Mouse (Mus musculus): ENCODE measurements around the gene C130074G19Rik. TPM values are rescaled to one million over a fixed set of nuclear protein-coding genes. Genes with fewer than 3 reads are reported as not detected.
A peak's percentile ranks its signal among the peaks of the same experiment; 100 is the strongest.

C130074G19Rik gene
- 0.85 and 1.2 TPM in 2 replicates for polyA plus RNA-seq (2015; fragmentation: Nextera tagmentation; extraction: Ambion mirVana)

- ATAC-seq, result peak; percentile 79
These were observed at the start of gene C130074G19Rik for GRCm38 (mm10) chr1:184882281-184883268. TSS of gene C130074G19Rik (minus strand) at chr1:184883218.

GRCm38 (mm10) chr1:184931097-184931496 lies 48.1 kb upstream of the C130074G19Rik start:
- ATAC-seq, result no peak
- Histone ChIP-seq H3K9ac (replicated peaks) (no peak overlapping the region), H3K9me3 (no peaks in the 10 kb centered on the region)

More at GRCm38 (mm10) chr1:184882281-184883268, at the start of gene C130074G19Rik:
- H3K4me3 ChIP-seq (replicated peaks), result peak within 1 kb of the TSS; percentile 45
- no peaks in the 10 kb centered on the region for H3K9me3 ChIP-seq
- H3K4me2 ChIP-seq (replicated peaks), result peak within 1 kb of the TSS; percentile 73
- H3K27ac ChIP-seq, result no peak within 1 kb of the TSS
- WGBS, result 2% methylated on average over 77 of the region's 77 CpGs
- H3K27me3 ChIP-seq, result peaks cover 43% of the 10 kb centered on the region
- H3K9ac ChIP-seq (replicated peaks), result peak within 1 kb of the TSS; percentile 57
- H3K36me3 ChIP-seq, result no peaks in the 10 kb centered on the region
- H3K4me1 ChIP-seq (replicated peaks), result peaks cover 9% of the 10 kb centered on the region

GRCm38 (mm10) chr1:184928382-184928781 lies 45.4 kb upstream of the C130074G19Rik start:
- H3K9me3 ChIP-seq, result no peaks in the 10 kb centered on the region
- no peak overlapping the region for H3K9ac ChIP-seq (replicated peaks)
- no peak overlapping the region for H3K27ac ChIP-seq
- H3K4me3 ChIP-seq (replicated peaks), result no peak overlapping the region
- H3K27me3 ChIP-seq, result no peaks in the 10 kb centered on the region
- H3K4me2 ChIP-seq (replicated peaks), result no peak overlapping the region
- H3K4me1 ChIP-seq (replicated peaks), result no peaks in the 10 kb centered on the region
- 86% methylated on average over 1 of the region's 1 CpGs for WGBS
- peaks cover 30% of the 10 kb centered on the region for H3K36me3 ChIP-seq
- ATAC-seq, result no peak

More at GRCm38 (mm10) chr1:184931097-184931496, 48.1 kb upstream of the C130074G19Rik start:
- Histone ChIP-seq H3K4me3 (replicated peaks) (no peak overlapping the region), H3K27ac (no peak overlapping the region), H3K4me1 (replicated peaks) (no peaks in the 10 kb centered on the region), H3K27me3 (no peaks in the 10 kb centered on the region), H3K4me2 (replicated peaks) (no peak overlapping the region), H3K36me3 (peaks cover 27% of the 10 kb centered on the region)
- 89% methylated on average over 6 of the region's 6 CpGs for WGBS

GRCm38 (mm10) chr1:184927911-184928310 lies 44.9 kb upstream of the C130074G19Rik start:
- no peaks in the 10 kb centered on the region for H3K4me1 ChIP-seq (replicated peaks)

GRCm38 (mm10) chr1:184922824-184923223 lies 39.8 kb upstream of the C130074G19Rik start:
- Histone ChIP-seq H3K9ac (replicated peaks) (no peak overlapping the region), H3K27me3 (no peaks in the 10 kb centered on the region), H3K4me1 (replicated peaks) (no peaks in the 10 kb centered on the region), H3K27ac (no peak overlapping the region), H3K4me3 (replicated peaks) (no peak overlapping the region), H3K36me3 (peaks cover 78% of the 10 kb centered on the region), H3K9me3 (no peaks in the 10 kb centered on the region), H3K4me2 (replicated peaks) (no peak overlapping the region)
- no peak for ATAC-seq
- WGBS, result 87% methylated on average over 13 of the region's 13 CpGs

More at GRCm38 (mm10) chr1:184927911-184928310, 44.9 kb upstream of the C130074G19Rik start:
- H3K27me3 ChIP-seq, result no peaks in the 10 kb centered on the region
- H3K9me3 ChIP-seq, result no peaks in the 10 kb centered on the region
- no peak for ATAC-seq
- H3K4me2 ChIP-seq (replicated peaks), result no peak overlapping the region
- H3K4me3 ChIP-seq (replicated peaks), result no peak overlapping the region
- 89% methylated on average over 1 of the region's 1 CpGs for WGBS
- H3K9ac ChIP-seq (replicated peaks), result no peak overlapping the region
- H3K36me3 ChIP-seq, result peaks cover 35% of the 10 kb centered on the region
- no peak overlapping the region for H3K27ac ChIP-seq

GRCm38 (mm10) chr1:184920057-184920456 lies 37.0 kb upstream of the C130074G19Rik start:
- peaks cover 80% of the 10 kb centered on the region for H3K36me3 ChIP-seq
- ATAC-seq, result no peak
- no peak overlapping the region for H3K4me3 ChIP-seq (replicated peaks)
- H3K9me3 ChIP-seq, result no peaks in the 10 kb centered on the region
- no peak overlapping the region for H3K9ac ChIP-seq (replicated peaks)
- WGBS, result 83% methylated on average over 5 of the region's 5 CpGs
- H3K4me1 ChIP-seq (replicated peaks), result no peaks in the 10 kb centered on the region
- H3K27ac ChIP-seq, result no peak overlapping the region
- no peaks in the 10 kb centered on the region for H3K27me3 ChIP-seq
- no peak overlapping the region for H3K4me2 ChIP-seq (replicated peaks)

GRCm38 (mm10) chr1:184918227-184918888 lies 35.3 kb upstream of the C130074G19Rik start:
- Histone ChIP-seq H3K4me3 (replicated peaks) (no peak overlapping the region), H3K9ac (replicated peaks) (no peak overlapping the region), H3K9me3 (no peaks in the 10 kb centered on the region), H3K27ac (no peak overlapping the region), H3K36me3 (peaks cover 80% of the 10 kb centered on the region), H3K4me2 (replicated peaks) (no peak overlapping the region), H3K27me3 (no peaks in the 10 kb centered on the region), H3K4me1 (replicated peaks) (no peaks in the 10 kb centered on the region)
- 66% methylated on average over 5 of the region's 5 CpGs for WGBS
- ATAC-seq, result no peak

- Histone ChIP-seq H3K36me3 (peaks cover 80% of the 10 kb centered on the region), H3K4me2 (replicated peaks) (no peak overlapping the region), H3K27ac (no peak overlapping the region), H3K4me3 (replicated peaks) (no peak overlapping the region), H3K27me3 (no peaks in the 10 kb centered on the region), H3K9me3 (no peaks in the 10 kb centered on the region), H3K4me1 (replicated peaks) (no peaks in the 10 kb centered on the region), H3K9ac (replicated peaks) (no peak overlapping the region)
- no peak for ATAC-seq
- WGBS, result 91% methylated on average over 18 of the region's 18 CpGs
These were observed 29.3 kb upstream of the C130074G19Rik start for GRCm38 (mm10) chr1:184912336-184912735.

- no peak overlapping the region for H3K4me3 ChIP-seq (replicated peaks)
- peaks cover 79% of the 10 kb centered on the region for H3K36me3 ChIP-seq
- H3K27me3 ChIP-seq, result no peaks in the 10 kb centered on the region
- no peak overlapping the region for H3K9ac ChIP-seq (replicated peaks)
- whole genome bisulfite sequencing, result 83% methylated on average over 6 of the region's 6 CpGs
- no peak overlapping the region for H3K4me2 ChIP-seq (replicated peaks)
- H3K9me3 ChIP-seq, result no peaks in the 10 kb centered on the region
- H3K4me1 ChIP-seq (replicated peaks), result peaks cover 2% of the 10 kb centered on the region
- ATAC-seq, result no peak
- no peak overlapping the region for H3K27ac ChIP-seq
These were observed 28.8 kb upstream of the C130074G19Rik start for GRCm38 (mm10) chr1:184911861-184912260.

- Histone ChIP-seq H3K4me2 (replicated peaks) (no peak overlapping the region), H3K27ac (no peak overlapping the region), H3K9ac (replicated peaks) (no peak overlapping the region), H3K36me3 (peaks cover 86% of the 10 kb centered on the region), H3K27me3 (no peaks in the 10 kb centered on the region), H3K9me3 (no peaks in the 10 kb centered on the region), H3K4me1 (replicated peaks) (peaks cover 23% of the 10 kb centered on the region), H3K4me3 (replicated peaks) (no peak overlapping the region)
- ATAC-seq, result no peak
- WGBS, result 68% methylated on average over 9 of the region's 9 CpGs
These were observed 25.5 kb upstream of the C130074G19Rik start for GRCm38 (mm10) chr1:184908558-184908957.

GRCm38 (mm10) chr1:184905904-184906745 lies 23.1 kb upstream of the C130074G19Rik start:
- H3K4me1 ChIP-seq (replicated peaks), result peaks cover 28% of the 10 kb centered on the region
- H3K4me3 ChIP-seq (replicated peaks), result no peak overlapping the region
- no peaks in the 10 kb centered on the region for H3K27me3 ChIP-seq
- peak; percentile 88 for ATAC-seq
- H3K9ac ChIP-seq (replicated peaks), result no peak overlapping the region
- 61% methylated on average over 12 of the region's 12 CpGs for WGBS
- no peaks in the 10 kb centered on the region for H3K9me3 ChIP-seq
- peaks cover 75% of the 10 kb centered on the region for H3K36me3 ChIP-seq
- no peak overlapping the region for H3K4me2 ChIP-seq (replicated peaks)
- peak overlapping the region; percentile 62; the same call in 1 of the 2 replicates for H3K27ac ChIP-seq

Measured in midbrain, embryonic 13.5 days (tissue).